Mouse (Mus musculus): ENCODE results near the gene Numa1.
A peak's percentile ranks its signal among the peaks of the same experiment; 100 is the strongest.
"Not testable (repeated sequence)": the region's sequence is repeated elsewhere in the genome, so short reads cannot be mapped to it uniquely, and the experiment has no call there.

The Numa1 gene

GRCm38 (mm10) chr7:101933751-101934240 is at the start of gene Numa1, which contains the start of gene Lrrc51:
Gene Numa1, plus strand, starts transcription at chr7:101934111.
Gene Lrrc51, minus strand, starts transcription at chr7:101933895.
- peak; percentile 98 for DNase-seq

DNA sequence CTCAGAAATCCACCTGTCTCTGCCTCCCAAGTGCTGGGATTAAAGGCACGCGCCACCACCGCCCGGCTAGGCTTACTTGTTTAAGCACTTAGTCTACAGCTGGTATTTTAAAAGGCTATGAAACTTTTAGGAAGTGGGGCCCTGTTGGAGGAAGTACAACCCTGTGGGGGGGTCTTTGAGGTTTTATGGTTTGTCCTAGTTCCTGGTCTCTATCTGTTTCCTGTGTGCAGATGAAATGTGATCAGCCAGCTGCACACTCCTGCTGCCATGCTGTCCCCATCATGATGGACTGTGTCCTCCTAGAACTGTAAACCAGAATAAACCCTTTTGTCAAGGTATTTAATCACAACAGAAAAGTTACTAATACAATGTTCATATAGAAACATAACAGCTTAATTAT is 49.8 kb upstream of the Numa1 start:
- no peak for DNase-seq

DNA sequence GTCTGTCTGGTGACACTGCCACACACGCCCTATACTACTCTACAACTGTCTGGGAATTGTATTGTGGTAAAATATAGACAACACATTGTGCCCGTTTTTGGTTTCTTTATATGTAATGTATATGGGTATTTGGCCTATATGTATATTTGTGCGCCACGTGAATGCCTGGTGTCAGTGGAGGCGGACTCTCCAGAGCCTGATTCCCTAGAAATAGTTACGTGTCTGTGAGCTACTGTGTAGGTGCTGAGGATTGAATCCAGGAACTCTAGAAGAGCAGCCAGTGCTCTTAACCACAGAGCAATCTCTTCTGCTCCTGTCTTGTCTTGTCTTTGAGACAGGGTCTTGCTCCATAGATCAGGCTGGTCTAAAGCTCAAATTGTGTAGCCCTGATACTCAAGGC is 47.6 kb upstream of the Numa1 start:
- DNase-seq = no peak

GRCm38 (mm10) chr7:101888460-101888859 is 45.5 kb upstream of the Numa1 start:
- DNase-seq = no peak

DNA sequence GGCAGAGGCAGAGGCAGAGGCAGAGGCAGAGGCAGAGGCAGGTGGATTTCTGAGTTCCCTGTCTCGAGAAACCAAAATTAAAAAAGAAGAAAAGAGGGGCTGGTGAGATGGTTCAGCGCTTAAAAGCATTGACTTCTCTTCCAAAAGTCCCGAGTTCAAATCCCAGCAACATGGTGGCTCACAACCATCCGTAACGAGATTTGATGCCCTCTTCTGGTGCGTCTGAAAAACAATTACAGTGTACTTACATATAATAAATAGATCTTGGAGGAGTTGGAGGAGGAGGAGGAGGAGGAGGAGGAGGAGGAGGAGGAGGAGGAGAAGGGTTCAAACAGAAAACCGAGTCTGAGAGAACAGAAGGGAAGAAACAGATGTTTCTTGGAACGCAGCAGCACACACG is 38.2 kb upstream of the Numa1 start:
- DNase-seq = no peak

DNA sequence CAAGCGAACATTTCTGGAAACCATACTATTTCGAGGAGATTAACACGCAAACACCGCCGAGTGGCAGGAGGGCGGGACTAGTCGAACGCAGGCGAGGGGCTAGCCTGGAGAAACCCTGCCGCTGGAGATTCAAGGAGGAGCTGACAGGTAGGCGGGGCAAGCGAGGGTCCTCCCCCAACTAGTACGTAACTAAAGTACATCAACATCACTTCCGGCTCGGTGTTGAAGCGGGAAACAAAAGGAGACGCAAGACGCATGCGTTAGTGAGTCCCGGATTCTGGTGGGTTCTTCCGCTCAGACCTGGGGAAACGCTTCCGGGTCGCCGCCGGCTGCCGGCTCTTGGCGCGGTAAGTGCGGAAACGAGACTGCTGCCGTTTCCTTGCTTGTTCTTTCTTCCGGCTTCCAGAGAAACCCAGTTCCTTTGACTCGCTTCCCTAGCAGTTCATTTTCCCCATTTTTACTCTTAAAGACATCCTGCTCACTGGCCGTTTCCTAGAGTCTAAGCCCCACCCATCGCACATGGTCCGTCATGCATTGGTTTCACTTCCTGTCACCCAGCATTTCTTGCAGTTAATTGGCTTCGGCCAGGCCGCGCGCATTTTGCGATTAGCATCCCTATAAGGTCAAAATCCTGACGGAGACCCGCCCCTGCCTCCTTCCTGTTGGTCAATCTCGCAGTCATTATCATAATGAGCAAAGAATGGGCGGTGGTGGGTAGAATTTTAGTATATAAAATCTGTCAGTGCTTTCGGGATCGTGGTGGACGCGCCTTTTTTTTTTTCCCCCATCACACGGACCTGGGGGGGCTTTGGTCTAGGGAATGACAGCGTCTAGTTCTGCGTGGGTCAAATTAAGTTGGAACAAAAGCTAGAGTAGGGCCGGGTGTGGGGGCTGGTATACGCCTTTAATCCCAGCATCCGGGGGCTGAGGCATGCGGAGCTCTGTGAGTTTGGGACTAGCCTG is 37.5 kb upstream of the Numa1 start:
- DNase-seq = peak; percentile 97 to 98

GRCm38 (mm10) chr7:101900331-101901097 is 33.4 kb upstream of the Numa1 start:
- DNase-seq = no peak

DNA sequence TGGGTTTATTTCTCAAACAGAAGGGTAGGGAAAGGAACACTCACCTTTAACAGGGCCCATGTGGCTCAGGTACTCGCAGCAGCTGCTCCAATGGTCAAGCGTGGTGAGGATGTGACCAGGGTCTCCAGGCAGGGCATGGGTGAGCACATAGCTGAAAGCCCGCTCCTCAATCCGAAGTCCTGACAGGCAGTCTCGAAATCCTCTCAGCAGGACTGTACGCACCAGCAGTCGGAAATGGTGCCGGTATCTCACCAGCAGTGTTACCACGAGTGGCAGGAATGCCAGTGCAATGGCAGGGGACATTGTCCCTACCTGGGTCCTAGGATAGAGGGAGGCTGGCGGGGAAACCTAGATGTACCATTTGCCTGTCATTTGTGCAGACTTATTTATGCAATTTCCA is 31.9 kb upstream of the Numa1 start:
- DNase-seq = no peak

GRCm38 (mm10) chr7:101902846-101903245 is 31.1 kb upstream of the Numa1 start:
- no peak for DNase-seq

DNA sequence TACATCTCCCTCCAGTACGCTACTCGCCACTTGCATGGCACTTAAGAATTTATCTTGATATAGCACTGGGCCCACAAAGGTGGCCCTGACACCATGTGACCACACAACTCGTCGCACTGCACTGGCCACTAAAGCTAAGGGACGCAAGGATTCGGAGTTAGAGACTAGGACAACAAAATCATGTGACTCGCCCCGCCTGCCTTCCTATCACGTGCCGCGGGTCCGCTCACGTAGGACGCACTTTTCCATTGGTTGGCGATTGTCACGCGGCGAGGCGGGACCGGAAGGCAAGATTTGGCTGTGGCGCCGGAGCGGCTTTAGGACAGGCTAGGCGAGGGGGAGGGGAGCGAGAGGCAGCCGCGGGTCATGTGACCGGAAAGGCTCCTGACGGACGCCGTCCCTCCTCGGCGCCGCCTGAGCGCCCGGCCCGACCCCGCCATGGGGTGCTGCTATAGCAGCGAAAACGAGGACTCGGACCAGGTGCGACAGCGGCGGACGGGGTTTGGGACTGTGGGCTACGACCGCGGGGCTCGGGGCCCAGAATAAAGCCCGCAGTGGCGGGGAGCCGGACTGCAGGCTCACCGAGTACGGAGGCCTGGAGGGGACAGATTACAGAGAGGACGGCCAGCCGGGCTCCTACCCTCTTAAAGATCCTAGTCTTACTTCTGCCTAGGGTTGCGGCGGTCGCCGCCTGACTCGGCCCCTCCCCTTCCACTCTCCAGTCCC is 28.2 kb upstream of the Numa1 start, which contains the start of gene Lamtor1:
Lamtor1 (plus strand) TSS at position 344 of the 726 bp plus-strand sequence.
- peak; percentile 99 to 100 for DNase-seq

DNA sequence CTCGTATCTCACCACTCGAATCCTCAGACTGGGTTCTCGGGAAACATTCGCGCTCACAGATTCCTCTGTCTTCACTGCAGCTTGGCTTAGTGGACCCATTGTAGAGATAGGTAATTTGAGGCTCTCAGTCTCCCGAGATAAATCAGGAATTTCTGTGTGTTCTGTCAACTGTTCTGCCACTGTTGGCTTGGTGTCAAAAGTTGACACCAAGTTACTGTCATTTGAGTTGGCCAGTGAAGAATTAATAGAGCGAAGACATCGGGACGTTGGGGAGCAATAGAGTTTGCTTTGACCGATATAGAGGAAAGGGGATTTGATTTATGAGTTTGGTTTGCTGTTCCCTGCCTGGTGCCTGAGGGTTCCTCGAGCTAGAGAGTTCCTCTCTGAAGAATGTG is 27.6 kb upstream of the Numa1 start, which contains the start of gene Tomt:
Tomt (minus strand) TSS at position 73 of the 395 bp plus-strand sequence.
- DNase-seq = no peak

DNA sequence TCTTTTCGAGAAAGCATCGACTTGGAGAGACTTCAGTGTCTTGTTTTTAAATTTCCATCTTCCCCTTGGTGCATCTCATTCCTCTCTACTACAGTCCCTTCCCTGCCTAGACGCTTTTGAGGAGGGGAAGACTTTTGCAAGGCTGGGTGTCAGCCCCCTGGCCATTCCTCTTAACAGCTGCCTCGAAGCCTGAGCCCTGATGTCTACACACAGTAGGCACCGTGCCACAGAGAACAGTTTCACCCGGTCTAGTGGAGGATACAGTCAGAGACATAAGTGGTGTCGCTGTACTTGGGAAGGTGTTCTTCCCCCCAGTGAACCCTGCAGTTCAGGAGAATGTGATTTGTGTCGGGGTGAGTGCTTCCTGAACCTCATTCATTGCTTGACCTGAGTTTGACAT is 27.2 kb upstream of the Numa1 start:
- DNase-seq = peak in 1 of 2 experiments; percentile 24

DNA sequence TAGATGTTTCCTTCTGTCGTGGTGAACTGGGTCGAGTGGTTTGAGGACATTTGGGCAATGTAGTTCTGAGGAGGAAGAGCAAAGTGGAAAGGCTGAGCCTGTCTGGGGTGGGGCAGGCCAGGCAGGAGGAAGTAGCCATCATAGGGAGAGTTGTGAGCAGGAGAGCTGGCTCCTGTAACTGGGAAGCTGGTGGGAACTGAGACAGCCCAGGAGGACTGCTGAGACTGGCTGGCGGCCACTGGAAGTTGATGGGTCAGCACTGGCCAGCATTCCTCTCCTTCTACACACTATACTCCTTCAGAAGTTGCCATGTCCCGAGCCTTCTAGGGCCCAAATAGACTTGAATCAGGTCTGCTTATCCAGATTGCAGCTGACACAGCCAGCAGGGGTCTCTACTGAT is 25.5 kb upstream of the Numa1 start:
- peak; percentile 30 to 33 for DNase-seq

DNA sequence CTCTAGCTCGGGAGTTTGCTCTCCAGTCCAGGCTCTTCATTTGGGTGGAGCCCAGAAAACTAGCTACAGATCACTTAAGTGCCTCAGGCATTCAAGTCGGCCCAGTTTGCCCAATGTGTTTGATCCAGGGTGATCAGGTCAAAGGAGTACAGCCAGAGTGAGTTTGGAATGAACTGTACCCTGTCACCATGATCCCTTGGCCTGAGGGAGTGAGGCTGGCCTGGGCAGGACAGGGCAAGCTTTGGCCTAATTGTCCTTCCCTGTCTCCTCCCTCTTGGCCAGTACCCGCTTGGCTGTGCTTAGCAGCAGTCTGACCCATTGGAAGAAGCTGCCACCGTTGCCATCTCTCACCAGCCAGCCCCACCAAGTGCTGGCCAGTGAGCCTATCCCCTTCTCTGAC is 23.8 kb upstream of the Numa1 start:
- DNase-seq = no peak

- DNase-seq = no peak
Observed at GRCm38 (mm10) chr7:101911982-101912381, 21.9 kb upstream of the Numa1 start.

- DNase-seq = peak; percentile 47 to 74
Observed at GRCm38 (mm10) chr7:101918071-101918470, 15.8 kb upstream of the Numa1 start.

DNA sequence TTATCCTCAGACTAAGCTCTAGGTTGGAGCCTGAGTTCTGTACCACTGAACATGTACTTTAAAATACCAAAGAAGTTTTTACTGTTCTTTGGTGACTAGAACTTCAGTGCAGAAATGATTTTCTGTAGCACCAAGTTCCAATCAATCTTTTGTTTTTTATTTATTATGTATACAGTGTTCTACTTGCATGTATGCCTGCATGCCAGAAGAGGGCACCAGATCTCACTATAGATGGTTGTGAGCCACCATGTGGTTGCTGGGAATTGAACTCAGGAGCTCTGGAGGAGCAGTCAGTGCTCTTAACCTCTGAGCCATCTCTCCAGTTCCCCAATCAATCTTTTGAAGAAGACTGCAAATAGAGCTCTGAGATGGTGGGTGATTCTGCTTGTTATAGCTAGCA is 8.0 kb upstream of the Numa1 start:
- DNase-seq = not testable (repeated sequence)

GRCm38 (mm10) chr7:101928093-101928492 is 5.8 kb upstream of the Numa1 start:
- peak in 1 of 2 experiments; percentile 43 for DNase-seq

DNA sequence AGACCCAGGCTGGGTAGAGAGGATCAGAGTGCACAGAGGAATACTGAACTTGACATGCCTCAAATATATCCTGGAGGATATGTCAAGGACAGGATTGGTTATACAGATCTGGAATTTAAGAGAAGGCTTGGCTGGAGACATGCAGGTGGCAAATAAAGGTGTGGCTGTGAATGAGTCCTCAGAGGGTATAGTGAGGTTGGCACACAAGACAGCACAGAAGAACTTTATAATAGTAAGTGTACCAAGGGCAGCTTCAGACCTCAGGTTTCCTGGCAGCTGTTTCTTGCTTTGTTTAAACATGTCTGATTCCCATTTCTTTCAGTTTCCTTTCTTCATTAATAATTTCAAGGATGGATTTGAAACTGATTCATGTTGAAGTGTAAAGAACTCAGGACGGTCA is 1.4 kb upstream of the Numa1 start:
- DNase-seq = no peak

- DNase-seq = no peak
Observed at GRCm38 (mm10) chr7:101933300-101933699, 611 bp upstream of the Numa1 start.

DNA sequence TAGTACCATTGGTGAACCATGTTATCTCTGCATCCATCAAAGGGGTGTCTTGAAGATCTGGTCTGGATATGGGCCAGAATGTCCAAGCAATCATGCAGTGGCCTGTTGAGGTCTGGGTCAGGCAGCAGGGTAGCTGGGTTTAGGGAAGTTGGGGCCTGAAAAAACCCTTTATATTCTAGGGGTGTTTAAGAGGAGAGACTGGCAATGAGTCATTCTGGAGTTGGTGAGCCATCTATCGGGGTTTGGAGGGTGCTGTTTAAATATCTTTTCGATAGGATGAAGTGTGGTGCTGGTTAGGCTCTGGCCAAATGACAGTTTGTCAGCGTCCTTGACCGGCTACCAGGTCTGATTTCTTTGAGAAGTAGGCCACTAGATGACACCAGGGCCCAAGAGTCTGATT is 2.0 kb downstream of the Numa1 start:
- DNase-seq = no peak

DNA sequence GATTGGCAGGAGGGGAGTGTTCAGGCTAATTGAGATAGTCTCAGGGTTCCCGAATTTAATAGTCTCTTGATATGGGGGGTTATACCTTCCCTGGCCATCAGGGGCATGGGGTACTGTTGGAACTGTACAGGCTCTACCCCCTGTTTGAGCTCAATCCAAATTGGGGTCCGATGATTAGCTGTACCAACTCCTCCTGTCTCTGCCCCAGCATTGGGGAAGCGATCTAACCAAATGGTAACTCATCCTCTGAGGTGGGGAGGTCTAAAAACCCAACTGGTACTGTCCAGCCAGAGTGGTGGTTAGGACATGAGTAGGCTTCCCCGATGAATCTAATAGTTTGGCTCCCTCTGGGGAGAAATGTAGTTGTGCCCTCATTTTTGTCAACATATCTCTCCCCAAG is 3.1 kb downstream of the Numa1 start:
- no peak for DNase-seq

- no peak for DNase-seq
Observed at GRCm38 (mm10) chr7:101937569-101937968, 3.7 kb downstream of the Numa1 start.
